Mouse (Mus musculus) ovary, postnatal 10 days (tissue): Measurements from ENCODE around the gene Coro2b.

Experiments used
- DNase-seq: peaks from one replicate; pipeline ENCODE4 v3.0.0; 2022; ENCODE audit warnings: low spot score

Gene Coro2b

GRCm38 (mm10) chr9:62385727-62386518 is 150.9 kb downstream of the Coro2b start:
- DNase-seq, result no peak

- no peak for DNase-seq
Observed at GRCm38 (mm10) chr9:62385062-62385461, 151.8 kb downstream of the Coro2b start.

GRCm38 (mm10) chr9:62382519-62383084 is 154.2 kb downstream of the Coro2b start:
- no peak for DNase-seq

- DNase-seq, result no peak
Observed at GRCm38 (mm10) chr9:62381402-62381913, 155.4 kb downstream of the Coro2b start.

GRCm38 (mm10) chr9:62380351-62380750 is 156.5 kb downstream of the Coro2b start:
- no peak for DNase-seq

- DNase-seq, result no peak
Observed at GRCm38 (mm10) chr9:62377897-62378296, 158.9 kb downstream of the Coro2b start.

- DNase-seq, result no peak
Observed at GRCm38 (mm10) chr9:62374276-62374675, 162.6 kb downstream of the Coro2b start.

- no peak for DNase-seq
Observed at GRCm38 (mm10) chr9:62373222-62374123, 163.4 kb downstream of the Coro2b start.

GRCm38 (mm10) chr9:62372556-62373221 is 164.2 kb downstream of the Coro2b start:
- no peak for DNase-seq

- no peak for DNase-seq
Observed at GRCm38 (mm10) chr9:62371745-62372555, 164.9 kb downstream of the Coro2b start.

- DNase-seq, result no peak
Observed at GRCm38 (mm10) chr9:62370648-62371280, 166.1 kb downstream of the Coro2b start.

- DNase-seq, result no peak
Observed at GRCm38 (mm10) chr9:62370186-62370585, 166.7 kb downstream of the Coro2b start.
